Mouse (Mus musculus) bone marrow macrophage, adult 2 months (primary cell): ENCODE data around the gene Wdr12.
"Not testable (repeated sequence)": the region's sequence is repeated elsewhere in the genome, so short reads cannot be mapped to it uniquely, and the experiment has no call there.

ENCODE experiments used
- CTCF ChIP-seq: IDR thresholded peaks from 2 replicates; pipeline ENCODE4 v1.5.1; 2012; ENCODE audit warnings: low read depth, mild to moderate bottlenecking, low read length, moderate library complexity
- POLR2A ChIP-seq: IDR thresholded peaks from 2 replicates; pipeline ENCODE4 v1.6.1; 2012; ENCODE audit warnings: mild to moderate bottlenecking, low read depth, low read length, borderline replicate concordance

DNA sequence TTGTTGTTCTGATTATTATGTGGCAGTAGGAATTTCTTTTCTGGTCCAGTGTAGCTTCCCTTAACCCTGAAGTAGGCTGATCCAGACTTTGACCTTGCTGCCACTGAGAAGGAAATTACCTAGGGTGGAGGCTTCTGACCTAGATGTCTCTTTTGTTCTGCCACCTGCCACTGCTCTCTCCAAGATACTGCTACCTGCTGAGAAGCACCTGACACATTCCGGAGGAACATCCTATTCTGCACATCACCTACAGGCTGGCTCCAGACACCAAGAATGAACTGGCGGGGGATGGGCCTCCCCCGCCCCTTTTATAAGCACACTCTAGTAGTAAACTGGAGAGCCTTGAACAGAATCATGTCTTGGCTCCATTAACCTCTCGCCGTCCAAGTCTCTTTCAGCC, 51.0 kb downstream of the Wdr12 start:
- TF ChIP-seq CTCF, POLR2A: not testable (repeated sequence)
